Mouse (Mus musculus) left cerebral cortex, adult 9 months (tissue): Measurements from ENCODE around the gene Ppp1r18.

Experiments used
- DNase-seq, 2 experiments: peaks; one replicate each; pipeline ENCODE4 v3.0.0; 2022; ENCODE audit warnings: low spot score in 2 of 2

Gene Ppp1r18

GRCm38 (mm10) chr17:35869346-35870067 is 4.1 kb downstream of the Ppp1r18 start:
- no peak for DNase-seq

DNA sequence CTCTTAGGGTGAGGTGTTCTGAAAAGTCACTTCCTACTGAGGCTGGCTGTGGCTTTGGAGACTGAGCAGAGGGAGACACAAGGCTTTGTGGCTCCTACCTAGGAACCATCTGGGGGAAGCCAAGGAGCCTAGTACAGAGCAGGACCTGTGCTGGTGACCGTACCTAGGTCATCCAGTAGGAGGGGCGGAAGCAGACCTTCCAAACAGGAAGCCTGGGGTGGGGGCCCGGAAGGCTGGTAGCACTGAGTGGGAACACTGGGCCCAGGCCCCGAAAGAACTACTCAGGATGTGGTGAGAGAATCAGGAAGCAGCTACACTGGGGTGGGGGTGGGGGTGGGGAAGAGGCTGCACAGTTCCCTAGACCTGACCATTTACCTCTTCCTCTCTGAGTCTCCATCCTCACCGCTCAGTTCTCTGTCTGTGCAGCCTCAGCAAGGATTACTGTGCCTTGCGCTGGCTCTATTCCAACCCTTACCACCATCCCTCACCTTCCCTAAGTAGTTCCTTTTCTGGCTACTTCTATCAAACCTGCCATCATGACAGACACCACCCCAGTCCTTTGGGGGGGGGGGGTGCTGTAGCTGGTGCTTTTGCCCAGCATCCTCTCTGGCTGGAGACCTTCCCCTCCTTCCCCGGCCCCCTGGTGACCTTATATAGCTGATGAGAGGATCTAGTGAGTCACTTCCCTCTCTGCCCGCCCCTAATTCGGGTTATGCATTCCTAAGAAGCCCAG is 4.9 kb downstream of the Ppp1r18 start:
- peak in 1 of 2 experiments; percentile 31 for DNase-seq

DNA sequence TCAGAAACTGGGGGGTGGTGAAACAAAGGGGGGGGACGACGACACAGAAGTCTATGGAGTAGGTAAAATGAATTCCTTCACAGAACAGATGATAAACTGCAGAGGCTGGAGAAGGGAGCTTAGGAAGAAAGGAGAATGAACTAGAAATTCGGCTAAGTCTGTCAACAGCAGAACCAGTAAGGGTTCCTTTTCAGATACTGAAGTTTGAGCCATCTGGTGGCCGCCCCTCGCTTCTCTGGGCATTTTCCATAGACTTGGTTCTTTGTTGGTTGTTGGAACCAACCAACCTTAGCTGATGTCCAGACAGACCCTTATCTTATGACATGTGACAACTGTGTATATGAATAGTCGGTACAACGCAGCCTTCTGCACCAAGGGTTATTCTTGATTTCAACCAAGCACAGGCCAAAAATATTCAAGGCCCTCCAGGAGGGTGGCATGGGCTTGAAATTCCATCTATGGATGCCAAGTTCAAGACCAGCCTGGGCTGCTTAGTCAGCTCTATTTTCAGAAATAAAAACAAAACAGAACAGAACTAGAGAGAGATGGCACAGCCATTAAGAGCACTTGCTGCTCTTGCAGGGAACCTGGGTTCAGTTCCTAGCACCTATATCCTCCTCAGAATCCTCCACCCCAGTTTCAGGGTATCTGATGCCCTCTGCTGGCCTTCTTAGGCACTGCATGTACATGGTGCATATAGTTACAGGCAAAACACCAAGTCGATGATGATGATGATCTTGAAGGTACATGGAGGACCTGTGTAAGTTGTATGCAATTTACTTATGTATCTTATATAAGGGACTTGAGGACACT is 5.7 kb downstream of the Ppp1r18 start:
- DNase-seq = no peak

GRCm38 (mm10) chr17:35873774-35874519 is 8.6 kb downstream of the Ppp1r18 start:
- peak in 1 of 2 experiments; percentile 85 for DNase-seq

DNA sequence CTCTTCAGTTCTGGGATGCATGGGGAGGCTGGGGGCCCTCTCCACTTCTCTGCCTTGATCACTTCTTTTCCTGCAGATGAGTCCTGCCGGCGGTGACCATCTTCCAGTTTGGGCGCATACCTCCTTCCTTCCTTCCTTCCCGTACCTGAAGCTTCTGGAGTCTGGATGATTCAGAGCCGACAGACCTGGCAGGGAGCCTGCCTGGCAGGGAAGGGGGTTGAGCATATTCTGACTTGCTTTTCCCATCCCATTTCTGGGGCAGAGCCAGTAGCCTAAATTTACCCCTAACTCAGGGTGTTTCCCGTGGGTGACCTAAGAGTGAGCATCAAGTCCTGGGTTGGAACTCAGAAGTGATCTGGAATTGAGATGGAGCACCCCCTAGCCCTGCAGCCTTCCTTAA is 9.3 kb downstream of the Ppp1r18 start:
- DNase-seq = peak in 1 of 2 experiments; percentile 64

DNA sequence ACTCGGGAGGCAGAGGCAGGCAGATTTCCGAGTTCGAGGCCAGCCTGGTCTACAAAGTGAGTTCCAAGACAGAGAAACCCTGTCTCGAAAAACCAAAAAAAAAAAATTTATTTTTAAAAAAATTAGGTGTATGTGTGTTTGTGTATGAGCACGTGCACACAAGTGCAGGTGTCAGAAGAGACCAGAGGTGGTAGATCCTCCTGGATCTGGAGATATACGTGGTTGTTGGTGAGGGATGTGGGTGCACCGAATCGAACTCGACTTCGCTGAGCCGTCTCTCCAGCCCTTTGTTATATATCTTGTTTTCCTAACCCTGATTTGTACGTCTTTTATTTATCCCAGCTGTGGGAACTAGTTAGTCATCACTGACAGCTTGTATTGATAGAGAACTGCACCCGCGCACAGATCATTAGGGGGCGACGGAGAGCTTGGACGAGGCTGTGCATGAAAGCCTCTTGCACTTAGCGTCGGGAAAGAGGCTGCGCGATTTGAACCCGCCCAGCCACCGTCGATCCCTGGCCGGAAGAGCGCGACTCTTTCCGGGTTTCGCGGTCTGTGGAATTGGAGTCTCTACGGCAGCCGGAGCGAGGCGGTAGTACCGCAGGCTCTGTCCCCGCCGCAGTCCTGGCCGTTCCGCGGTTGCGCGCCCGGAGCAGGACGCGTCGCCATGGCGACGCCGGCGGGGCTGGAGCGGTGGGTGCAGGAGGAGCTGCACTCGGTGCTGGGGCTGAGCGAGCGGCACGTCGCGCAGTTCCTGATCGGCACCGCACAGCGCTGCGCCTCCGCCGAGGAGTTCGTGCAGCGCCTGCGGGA is 14.1 kb downstream of the Ppp1r18 start, which contains the start of gene Dhx16:
Gene Dhx16 (plus strand): TSS at position 575 of the 813 bp plus-strand sequence.
- peak; percentile 84 to 96 for DNase-seq

GRCm38 (mm10) chr17:35882924-35883323 is 17.5 kb downstream of the Ppp1r18 start:
- DNase-seq = no peak

DNA sequence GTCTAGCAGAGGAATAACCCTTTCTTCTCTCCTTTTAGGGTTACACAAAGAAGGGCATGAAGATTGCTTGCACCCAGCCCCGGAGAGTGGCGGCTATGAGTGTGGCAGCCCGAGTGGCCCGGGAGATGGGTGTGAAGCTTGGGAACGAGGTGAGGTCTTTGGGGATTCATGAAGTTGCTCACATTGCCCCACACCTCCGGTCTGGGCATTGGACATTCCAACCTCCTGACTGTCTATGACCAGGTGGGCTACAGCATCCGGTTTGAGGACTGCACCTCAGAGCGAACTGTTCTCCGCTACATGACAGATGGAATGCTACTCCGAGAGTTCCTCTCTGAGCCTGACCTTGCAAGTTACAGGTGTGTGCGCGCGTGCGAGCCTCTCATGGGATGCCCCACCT is 18.4 kb downstream of the Ppp1r18 start:
- no peak for DNase-seq

DNA sequence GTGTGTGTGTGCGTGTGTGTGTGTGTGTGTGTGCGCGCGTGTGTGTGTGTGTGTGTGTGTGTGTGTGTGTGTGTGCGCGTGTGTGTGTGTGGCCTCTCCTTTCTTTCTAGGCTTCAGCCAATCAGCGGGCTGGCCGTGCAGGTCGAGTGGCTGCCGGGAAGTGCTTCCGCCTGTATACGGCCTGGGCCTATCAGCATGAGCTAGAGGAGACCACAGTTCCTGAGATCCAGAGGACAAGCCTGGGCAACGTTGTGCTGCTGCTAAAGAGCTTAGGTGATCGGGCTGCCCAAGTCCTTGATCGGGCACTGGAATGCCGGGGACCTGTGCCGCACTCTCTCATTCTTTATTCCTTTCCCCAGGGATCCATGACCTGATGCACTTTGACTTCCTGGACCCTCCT is 22.3 kb downstream of the Ppp1r18 start:
- no peak for DNase-seq

DNA sequence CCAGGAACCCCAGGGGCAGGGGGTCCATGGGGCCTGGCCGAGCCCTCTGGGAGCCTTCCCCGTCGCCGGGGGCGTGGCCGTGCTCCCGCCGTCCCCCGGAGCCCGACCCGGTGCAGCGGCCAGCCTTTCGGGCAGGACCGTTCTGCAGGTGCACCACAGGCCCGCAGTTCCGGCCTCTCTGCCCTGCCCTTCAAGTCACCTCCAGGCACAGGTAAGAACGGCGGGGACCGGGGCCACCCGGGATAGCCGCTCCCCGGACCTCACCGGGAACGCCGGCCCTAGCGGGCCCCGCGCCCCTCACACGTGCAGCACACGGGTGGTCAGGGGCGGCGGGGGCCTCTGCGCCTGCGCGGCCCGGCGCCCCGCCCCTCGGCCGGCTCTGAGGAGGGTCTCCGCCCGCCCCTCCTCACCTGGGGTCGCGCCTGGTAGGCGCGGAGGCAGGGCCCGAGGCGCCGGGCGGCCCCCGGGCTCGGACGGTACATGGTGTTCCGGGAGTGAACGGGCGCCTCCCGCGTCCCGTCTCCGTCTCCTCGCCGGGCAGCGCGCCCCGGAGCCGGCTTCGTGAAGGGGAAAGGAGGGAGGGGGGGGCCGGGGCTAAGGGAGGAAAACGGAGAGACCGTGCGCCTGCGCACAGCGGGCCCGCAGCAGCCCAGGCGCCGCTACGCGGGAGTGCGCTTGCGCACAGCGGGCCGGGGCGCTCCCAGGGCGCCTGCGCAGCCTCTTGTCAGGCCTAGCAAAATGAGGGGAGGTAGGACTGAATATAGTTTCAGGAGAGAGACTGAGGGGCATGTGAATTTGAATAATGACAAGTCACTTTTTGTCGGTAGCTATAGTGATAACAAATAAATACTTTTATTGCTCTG is 31.6 kb downstream of the Ppp1r18 start, which contains the start of gene 2310061I04Rik:
Gene 2310061I04Rik (minus strand): TSS at position 651 of the 863 bp plus-strand sequence.
- peak in 1 of 2 experiments; percentile 89 for DNase-seq

- no peak for DNase-seq
Observed at GRCm38 (mm10) chr17:35897644-35898573, 32.5 kb downstream of the Ppp1r18 start.

DNA sequence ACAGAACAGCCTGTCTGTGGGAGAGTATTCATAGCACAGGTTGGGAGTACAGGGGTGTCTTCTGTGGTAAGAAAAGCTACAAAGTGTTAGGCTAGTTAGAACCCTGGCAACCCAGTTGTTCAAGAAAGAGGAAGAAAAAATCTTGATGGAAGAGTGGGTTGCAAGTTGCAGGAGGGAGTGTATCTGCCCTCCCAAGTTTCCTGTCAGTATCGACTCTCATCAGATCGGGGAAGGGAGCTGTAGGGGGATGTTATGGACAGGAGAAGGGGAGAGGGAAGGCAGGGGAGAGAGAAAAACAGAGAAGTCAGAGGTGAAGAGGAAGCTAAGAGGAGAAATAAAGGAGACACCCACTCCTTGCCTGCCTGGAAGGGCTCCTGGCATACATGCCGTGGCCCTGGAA is 35.2 kb downstream of the Ppp1r18 start:
- DNase-seq = no peak

- no peak for DNase-seq
Observed at GRCm38 (mm10) chr17:35903343-35903991, 38.1 kb downstream of the Ppp1r18 start.

GRCm38 (mm10) chr17:35903992-35904355 is 38.6 kb downstream of the Ppp1r18 start:
- DNase-seq = no peak

DNA sequence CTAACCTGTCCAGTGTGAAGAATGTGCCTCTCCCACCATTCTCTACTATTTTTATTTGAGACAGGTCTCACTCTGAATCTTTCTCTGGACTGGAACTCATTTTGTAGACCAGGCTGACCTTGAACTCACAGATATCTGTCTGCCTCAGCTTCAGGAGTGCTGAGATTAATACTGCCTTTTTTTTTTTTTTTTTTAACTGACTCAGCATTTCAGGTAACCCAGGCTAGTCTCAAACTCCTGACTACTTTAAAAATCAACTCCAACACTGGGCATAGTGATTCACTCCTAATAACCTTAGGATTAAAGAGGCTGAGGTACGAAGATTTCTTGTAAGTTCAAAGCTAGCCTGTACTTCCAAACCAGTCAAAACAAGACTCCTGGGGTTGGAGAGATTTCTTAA is 40.2 kb downstream of the Ppp1r18 start:
- no peak for DNase-seq

DNA sequence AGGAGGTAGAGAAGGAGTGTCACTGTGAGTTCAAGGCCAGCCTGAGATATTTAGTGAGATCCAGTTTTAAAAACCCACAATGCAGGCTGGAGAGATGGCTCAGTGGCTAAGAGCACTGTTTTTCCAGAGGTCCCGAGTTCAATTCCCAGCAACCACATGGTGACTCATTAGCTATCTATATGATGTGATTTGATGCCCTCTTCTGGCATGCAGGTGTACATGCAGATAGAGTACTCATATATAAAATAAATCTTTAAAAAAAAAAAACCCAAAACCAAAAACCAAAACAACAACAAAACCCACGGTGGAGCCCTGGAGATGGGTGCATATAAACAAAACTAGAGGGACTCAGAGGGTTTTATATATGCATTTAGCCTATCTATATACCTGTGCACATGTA is 42.2 kb downstream of the Ppp1r18 start:
- no peak for DNase-seq

- DNase-seq = no peak
Observed at GRCm38 (mm10) chr17:35909186-35909918, 44.0 kb downstream of the Ppp1r18 start.
